Mouse (Mus musculus) cerebellum, adult 18-20 months (tissue): ENCODE measurements around the gene Cwf19l1.
A peak's percentile ranks its signal among the peaks of the same experiment; 100 is the strongest.

Experiments
- DNase-seq, 2 experiments: peaks; one replicate each; pipeline ENCODE4 v3.0.0; 2021

The Cwf19l1 gene

DNA sequence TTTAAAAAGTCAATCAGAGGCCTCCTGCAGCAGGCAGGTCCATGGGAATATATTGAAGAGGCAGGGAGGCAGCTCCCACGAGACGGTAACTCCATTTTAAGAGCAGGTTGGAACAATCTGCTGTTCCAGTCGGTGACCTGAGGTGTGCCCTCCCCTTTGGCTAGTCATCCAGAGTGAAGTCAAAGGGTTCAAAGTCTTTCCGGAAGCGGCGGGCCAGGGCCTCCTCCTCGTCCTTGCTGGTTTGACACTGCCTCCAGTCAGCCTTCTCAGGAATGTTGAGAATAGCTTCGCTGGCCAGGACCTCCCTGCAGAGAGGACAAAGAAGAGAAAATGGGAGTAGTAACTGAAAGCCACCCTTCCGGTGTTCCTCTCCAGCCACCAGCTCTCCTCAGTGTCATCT, 25.3 kb downstream of the Cwf19l1 start:
- no peak for DNase-seq

DNA sequence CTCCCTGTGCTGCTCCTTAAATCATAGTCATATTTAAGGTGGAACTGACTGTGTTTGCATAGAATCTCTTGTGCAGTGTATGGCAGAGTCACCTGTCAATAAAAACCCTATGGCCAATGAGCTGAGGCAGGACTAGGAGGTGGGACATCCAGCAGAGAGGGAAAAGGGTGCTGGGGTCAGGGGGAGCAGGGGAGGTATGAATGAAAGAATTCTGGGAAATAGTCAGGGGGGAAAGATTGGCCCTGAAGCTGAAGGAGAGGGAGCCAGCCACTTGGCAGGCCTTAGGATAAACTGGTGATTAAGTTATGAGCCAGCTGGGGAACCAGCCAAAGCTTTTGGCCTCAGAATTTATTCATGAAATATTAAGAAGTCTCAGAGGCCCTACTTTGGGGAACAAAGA, 26.7 kb downstream of the Cwf19l1 start:
- DNase-seq, result peak in 1 of 2 experiments; percentile 9

DNA sequence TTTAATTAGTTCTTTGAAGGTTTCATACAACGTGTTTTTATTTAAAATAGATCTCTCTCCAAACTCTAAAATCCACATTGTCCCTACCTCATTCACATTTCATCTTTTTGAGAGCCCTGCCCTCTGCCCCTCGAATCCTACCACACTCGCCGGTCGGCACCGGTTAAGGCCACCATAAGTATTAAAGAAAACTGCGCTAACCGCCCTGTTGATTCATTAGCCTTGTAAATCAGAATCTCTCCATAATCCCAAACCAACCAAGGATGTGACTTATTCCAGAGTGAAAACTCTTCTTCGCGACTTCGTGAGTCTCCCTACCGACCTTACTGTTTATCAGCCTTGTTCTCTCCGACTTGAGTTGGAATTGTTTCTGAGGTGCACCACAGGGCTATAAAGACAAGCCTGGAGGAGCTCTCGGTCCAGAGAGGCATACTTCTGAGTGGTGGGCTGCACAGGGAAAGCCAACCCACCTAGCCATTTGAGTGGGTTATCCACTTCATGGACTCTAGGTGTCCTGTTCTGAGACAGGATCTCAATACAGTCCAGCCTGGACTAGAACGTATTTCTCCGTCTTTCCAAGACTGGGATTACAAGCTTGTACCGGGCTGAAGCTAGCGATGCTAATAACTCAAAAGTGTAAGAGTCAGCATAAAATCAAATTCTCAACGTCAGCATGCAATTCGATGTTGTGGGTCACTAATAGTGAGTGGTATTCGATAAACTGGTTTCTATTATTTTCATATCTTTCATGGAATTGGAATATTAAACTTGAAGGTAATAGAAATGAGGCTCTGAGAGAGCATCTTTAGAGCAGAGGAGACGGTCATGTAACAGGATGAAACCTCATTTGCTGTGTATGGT, 27.8 kb downstream of the Cwf19l1 start:
- DNase-seq, result no peak

DNA sequence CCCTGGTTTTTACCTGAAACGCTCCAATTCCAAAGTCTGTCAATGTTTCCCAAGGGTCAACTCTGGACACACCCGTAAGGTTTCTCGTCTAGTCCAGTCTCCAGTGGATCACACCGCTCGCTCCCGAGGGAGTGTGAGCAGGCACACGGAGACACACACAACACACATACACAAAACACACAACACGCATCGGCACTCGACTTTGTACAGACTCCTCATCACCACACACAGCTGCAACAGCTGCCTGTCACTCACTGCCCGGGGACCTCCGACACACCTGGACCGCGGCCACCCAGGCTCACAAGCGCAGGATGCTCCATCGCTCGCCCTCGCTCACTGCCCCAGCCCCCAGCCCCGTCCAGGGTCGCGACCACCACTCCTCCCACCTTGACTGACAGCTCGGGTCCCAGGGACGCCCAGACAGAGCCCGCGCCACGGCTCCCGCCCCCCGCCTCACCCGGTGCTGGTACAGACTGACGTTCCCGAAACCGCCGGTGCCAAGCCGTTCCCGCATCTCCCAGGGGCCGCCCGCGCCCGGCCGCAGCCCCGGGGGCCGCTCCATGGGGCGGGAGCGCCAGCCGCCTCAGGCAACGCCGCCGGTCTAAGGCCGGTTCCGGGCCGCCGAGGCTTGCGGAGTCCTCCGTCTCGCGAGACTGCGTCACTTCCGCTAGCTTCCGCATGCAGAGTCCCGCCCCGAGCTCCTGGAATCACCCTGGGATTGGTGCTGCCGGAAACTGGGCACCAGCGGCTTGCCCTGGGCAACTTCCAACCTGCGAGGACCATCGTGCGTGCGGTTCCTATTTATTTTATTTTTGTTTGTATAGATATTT, 28.6 kb downstream of the Cwf19l1 start, which contains the start of gene Chuk:
TSS of gene Chuk (minus strand) at position 650 of the 830 bp plus-strand sequence.
- DNase-seq, result peak; percentile 95 to 97

DNA sequence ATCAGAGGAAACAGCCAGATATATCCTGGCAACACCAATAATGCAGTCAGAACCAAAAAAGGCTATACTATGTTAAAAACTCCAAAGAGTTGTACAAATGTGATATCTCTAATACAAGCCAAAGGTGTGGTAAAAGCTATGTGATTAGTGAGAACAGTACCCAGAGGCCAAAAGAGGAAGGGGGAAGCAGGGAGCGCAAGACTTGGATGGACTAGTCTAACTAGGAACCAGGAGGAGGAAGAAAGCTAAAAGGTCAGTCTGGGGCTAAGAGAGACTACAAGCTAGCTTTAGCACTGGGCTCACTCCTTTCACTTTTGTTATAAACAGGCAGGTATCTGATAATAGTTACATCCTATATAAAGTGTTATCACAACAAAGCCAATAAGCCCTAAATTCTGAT, 31.3 kb downstream of the Cwf19l1 start:
- no peak for DNase-seq

DNA sequence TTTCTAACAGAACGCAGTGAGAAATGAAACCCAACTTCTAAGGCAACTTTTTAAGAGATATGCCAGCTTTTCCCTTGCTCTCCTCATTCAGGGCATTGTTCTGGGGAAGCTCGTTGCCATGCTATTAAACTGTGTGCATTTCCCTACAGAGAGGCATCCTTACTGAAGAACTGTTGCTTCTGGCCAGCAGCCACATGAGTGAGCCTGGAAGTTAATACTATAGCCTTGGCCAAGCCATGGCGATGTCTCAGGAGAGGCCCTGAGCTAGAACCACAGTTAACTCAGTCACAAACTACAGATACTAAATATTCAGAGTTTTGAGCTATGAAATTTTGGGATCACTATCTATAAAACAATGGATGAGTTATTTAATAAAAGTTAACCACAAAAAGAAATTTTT, 32.7 kb downstream of the Cwf19l1 start:
- no peak for DNase-seq

DNA sequence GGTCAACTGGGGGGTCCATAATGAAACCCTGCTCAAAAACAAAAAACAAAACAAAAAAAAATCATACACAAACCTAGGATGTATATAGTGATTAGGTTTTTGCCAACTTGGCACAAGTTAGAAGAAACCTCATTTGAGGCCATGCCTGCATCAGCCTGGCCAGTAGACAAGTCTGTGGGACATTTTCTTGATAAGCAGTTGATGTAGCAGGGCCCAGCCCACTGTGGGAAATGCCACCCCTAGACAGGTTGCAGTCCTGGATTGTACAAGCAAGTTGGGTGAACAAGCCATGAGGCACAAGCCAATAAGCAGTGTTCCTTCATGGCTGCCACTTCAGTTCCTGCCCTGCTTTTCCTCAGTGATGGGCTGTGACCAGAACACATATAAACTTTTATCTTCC, 34.8 kb downstream of the Cwf19l1 start:
- no peak for DNase-seq

DNA sequence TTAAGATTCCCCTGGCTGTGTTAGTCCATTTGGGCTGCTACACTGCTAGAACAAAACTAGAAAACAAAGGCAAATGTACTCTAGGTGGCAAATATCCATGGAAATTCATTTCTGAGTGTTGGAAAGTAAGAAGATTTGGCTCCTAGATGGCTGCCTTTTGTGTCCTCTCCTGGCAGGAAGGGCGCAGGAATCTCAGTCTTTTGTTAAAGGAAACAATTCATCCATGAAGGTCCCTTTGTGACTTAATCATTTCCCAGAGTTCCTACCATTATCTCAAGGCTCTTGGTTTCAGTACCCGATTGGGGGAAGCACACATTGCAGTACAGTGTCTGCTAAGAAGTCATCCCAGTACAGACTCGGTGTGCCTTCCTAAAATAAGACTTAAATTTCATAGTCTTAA, 49.4 kb downstream of the Cwf19l1 start:
- no peak for DNase-seq

DNA sequence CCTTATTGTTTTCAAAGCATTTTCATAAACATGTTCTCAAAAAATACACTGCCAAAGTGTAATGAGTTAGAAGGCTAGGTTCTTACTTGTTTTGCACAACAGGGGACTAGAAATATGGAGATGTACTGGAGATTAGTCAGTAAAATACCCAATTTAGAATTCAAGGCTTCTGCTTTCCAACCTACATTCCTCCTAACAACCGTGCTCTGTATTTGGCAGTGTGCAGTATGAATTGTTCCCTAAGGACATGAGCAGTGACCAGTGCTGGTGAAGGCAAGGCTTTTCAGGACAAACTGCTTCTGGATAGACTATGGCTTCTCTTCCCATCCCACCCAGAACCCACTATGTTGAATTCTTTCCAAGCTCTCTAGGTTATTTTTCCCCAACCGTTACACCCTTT, 54.8 kb downstream of the Cwf19l1 start:
- no peak for DNase-seq

DNA sequence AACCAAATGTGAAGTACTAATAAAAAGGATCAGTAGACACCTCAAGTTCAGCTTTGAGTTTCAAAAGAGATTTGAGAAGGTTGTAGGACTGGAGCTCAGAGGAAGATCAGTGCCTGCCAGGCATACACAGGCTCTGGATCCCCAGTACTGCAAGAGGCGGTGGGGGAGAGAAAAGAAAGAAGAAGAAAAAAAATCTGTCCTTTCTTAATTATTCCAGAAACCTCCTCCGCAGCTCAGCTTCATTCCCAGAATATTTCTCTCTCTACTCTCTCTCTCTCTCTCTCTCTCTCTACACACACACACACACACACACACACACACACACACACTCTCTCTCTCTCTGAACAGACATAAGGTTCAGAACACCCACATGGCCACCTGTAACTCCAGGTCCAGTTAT, 55.7 kb downstream of the Cwf19l1 start:
- no peak for DNase-seq

DNA sequence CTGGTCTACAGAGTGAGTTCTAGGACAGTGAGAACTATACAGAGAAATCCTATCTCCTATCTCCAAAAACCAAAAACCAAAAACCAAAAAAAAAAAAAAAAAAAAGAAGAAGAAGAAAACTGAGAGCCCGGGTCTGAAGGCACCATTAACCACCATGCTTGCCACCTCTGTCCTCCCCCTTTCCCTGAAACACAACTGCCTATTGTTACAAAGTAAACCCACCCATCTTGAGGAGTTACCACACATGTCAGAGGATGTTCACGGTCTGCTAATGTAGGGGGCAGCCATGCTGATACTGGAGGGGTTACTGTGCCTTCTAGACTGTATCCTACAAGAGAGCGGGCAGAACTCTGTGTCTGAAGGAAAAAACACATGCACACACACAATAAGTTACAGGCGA, 58.7 kb downstream of the Cwf19l1 start:
- DNase-seq, result no peak

DNA sequence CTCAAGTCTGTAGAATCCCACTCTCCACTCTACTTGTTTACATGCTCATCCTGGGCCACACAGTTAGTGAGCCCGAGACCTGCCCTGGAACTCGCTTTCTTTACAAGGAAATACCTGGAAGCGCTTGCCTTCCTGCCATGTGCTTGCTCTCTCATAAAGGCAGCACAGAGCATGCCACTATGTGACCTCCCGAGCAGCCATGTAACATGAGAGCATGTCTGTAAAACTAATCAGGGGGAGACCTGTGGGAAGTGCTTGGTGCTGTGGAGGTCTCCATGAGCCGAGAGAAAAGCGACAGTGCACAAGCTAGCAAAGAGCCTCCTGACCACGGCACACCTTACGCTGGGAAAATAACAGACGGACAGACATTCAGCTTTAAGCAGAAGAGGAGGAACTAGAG, 59.2 kb downstream of the Cwf19l1 start:
- DNase-seq, result no peak

DNA sequence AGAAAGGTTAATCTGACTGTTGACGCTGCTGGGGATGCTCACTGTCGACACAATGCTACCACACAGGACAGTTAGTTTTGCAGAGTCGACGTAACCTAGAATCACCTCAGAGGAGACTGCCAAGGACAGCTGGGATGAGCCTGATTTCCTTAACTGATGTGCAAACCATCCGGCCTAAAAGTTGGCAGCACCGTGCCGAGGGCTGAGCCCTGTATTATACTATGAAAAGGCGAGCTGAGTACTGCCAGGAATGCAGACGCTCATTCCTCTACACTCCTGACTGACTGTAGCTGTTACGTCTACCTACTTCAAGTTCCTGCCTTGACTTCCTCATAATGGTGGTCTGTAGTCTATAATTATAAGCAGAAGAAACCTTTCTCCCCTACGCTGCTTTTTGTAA, 60.7 kb downstream of the Cwf19l1 start:
- no peak for DNase-seq

DNA sequence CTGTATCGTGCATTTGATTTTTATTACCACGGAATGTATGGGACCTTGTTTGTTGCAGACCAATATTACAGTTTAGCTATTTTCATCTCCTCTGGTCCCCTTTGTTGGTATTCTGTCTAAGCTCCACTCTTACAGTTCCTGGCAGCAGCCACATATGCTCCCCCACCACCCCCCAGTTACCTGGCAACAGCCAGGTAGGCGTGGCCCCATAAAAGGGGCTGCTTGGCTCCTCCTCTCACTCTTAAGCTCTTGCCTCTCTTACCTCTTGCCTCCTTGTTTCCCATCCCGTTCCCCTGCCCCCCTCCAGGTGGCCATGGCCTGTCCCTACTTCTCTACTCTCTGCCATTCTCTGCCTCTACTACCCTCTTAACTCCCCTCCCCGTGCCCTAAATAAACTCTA, 64.5 kb downstream of the Cwf19l1 start:
- no peak for DNase-seq

DNA sequence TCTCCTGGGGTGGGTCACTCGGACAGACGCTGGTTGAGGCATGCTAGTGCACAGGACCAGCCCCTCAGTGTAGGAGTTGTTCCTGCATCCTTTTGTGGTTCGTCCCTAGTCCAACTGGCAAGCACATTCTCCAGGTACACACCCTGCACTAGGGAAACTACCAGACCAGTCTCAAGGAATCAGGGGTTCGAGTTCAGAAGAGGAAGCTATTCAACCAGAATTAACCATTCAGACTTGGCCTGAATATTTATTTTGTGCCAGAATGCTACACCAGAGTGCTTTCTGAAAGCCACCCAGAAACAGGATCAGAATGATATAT, 65.8 kb downstream of the Cwf19l1 start:
- DNase-seq, result no peak

DNA sequence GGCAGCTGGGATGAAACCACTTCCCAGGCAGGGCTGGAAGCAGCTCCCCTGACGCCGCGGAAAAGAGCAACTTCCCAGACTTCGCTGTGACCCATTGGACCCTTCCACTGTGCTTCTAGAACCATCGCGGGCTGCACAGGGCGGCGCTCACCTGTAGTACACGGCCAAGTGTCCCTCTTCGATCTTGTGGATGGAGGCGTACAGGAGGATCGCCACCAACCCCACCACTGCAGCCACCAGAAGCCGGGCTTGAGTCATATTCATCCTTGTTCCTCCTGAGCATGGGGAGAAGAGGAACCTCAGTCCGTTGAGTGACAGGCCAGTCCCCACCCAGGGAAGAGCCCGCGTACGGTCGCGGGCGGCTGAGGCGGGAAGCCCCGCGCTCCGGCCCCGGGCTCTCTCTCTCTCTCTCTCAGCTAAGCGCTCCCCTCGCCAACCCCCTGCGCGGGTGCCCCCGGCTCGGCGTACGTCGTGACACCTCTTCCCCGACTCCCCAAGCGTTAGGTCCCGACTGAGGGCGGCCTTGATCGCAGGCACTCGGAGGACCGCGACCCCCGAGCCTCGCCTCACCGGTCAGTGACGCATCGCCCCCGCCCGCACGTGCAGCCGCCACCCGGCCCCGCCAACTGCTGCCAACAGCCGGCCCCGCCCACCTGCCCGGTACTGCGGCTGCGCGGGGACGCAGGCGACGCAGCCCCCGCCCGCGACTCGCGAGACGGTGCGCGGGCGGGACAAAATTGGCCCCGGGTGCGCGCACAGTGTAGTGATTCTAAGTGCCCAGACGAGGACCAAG, 66.4 kb downstream of the Cwf19l1 start, which contains the start of gene Erlin1:
TSS of gene Erlin1 (minus strand) at position 665 of the 793 bp plus-strand sequence.
- peak; percentile 90 to 97 for DNase-seq

DNA sequence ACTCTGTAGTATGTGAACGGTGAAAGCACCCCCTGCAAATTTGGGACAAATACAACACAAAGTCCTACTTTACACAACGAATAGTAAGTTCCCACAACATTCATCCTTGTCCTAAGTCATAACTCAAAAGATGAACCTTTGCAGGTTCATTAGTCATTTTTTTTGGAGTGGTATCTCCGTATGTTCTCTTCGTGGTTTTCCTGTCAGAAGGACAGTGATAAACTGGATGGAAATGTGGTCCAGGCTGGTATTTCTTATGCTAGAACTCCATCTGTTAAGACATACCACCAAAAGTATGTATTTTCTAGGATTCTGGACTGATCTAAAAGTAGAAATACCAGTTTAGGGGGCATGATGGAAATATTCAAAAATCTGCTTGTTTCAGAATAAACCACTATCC, 67.4 kb downstream of the Cwf19l1 start:
- no peak for DNase-seq

DNA sequence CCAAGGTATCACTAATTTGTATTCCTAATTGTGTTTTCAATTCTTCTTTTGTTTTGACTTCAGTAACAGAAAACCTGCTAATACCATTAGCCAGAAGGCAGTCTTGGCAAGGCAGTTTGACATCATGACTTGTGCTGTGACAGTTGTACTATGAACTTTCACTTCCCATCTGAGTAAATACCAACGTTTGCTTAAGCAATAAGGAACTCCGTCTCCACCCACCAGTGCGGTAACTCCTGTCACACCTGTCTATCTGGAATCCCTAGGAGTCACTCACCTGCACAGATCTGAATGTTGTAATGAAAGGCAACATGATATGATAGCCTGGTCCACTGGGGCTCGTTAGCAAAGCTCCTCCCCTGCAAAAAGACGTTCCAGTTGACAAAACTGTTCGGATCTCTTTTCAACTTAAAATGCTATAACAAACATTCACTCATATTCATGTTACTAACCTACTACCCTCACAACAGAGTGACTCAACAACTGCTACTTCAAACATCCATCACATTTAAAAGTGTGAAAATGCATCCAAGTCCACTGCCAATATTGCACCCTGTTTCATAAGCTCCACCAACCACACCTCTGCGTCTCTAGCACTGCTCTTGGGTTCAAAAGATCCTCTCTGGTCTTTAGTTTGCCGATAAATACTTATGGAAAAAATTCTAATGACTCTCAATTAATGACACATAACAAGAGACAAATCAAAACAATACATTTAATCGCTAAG, 68.2 kb downstream of the Cwf19l1 start:
- no peak for DNase-seq

DNA sequence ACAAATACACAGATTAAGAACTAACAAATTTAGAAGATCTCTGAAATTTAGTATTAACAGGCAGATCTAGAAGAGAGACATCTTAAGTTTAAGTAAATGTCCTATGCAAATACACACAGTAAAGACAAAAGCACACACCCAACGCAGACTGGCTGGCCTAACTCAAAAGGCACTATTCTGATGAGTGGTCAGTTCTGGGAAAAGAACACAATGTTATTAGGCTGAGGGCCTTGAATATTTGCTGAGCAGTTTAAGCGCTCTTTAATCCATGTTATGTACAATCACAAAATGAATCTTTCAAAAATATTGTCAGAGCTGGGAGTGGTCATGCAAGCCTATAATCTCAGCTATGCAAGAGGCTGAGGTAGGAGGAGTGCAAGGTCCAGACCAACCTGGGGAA, 70.9 kb downstream of the Cwf19l1 start:
- no peak for DNase-seq

DNA sequence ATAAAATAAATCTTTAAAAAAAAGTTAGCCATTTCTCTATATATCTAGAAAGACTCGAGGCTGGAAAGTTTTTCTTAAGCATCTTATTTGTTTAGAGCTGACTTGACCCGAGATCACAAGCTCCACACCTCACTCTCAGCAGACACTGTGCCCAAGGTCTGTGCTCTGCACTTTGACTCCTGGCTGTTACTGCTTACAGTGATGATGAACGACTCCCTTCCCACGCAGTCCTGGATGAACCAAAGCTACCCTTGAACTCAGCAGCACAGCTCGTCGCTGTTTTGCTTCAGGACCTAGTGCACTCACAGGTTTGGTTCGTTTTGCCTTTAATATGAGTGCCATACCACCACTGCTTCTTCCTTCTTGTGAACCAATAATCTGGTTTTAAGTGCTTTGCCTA, 71.9 kb downstream of the Cwf19l1 start:
- no peak for DNase-seq

DNA sequence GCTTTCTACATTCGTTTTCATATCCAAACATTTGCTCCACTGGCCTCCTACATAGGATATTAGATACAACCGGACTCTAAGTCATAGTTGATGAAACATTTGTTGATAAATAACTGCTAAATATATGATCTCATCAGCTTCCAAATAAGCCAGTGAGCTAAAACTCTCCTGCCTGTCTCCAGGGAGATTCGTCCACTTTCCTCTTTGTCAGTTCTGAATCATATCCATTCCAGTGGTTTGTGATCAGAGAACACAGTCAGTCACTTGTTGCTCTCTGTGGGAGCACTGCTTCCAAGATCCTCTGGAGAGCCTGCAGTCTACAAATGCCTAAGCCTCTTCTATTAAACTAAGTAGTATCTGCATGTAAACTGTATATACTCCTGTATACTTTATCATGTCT, 75.5 kb downstream of the Cwf19l1 start:
- no peak for DNase-seq
